22 mouse cellular contexts compared by ENCODE assay signal in the genomic region with DNA sequence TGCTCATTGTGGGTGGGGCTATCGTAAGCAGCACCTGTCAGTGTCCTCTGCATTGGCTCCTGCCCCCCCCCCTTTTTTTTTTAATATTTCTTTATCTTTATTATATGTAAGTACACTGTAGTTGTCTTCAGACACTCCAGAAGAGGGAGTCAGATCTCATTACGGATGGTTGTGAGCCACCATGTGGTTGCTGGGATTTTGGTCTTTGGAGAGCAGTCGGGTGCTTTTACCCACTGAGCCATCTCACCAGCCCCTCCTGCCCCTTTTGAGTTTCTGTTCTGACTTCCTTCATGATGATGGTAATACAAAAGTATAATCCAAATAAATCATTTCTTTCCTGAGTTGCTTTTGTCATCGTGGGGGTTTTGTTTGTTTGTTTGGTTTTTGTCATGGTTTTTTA. TPM values are rescaled to one million over a fixed set of nuclear protein-coding genes. Genes with fewer than 3 reads are reported as not detected.
DNase-seq lines count a peak whose midpoint lies in the region; TF ChIP-seq lines count a peak whose summit lies in the region.
"Had no signal": no experiment of that assay in that cellular context is flagged by ENCODE, and none has a peak within 500 bp of the region (broad histone marks: within the 10 kb centered on the region; RNA-seq: fewer than 3 reads in every experiment).

No protein-coding gene starts in this region.

- TF ChIP-seq CTCF in thymus, adult 2 months (IDR thresholded peaks at IDR 0.05; ENCODE audit: borderline replicate concordance, control insufficient read depth, extremely low read depth, insufficient read depth, low read length, poor library complexity), result no peak

- no peak for TF ChIP-seq POLR2A in thymus, adult 2 months (IDR thresholded peaks at IDR 0.05; ENCODE audit: control insufficient read depth, extremely low read depth, insufficient read depth, low read length, poor library complexity)

- no peaks in the 10 kb centered on the region for H3K27me3 ChIP-seq in thymus, adult 2 months (ENCODE audit: control insufficient read depth, insufficient read depth, low read length)
- H3K27me3 ChIP-seq: CH12.LX; embryonic facial prominence, embryonic 12.5 days; forebrain, embryonic 13.5 days; forebrain, embryonic 15.5 days; Patski had no signal

- peaks cover 11% of the 10 kb centered on the region for H3K4me1 ChIP-seq in thymus, adult 2 months (replicated peaks; ENCODE audit: control insufficient read depth, insufficient read depth, low read length)
- H3K4me1 ChIP-seq: embryonic facial prominence, embryonic 10.5 days; embryonic facial prominence, embryonic 12.5 days; forebrain, embryonic 13.5 days; forebrain, embryonic 15.5 days had no signal

- H3K27ac ChIP-seq in thymus, adult 2 months (ENCODE audit: control insufficient read depth, insufficient read depth, low read length), result peak overlapping the region; percentile 83
- H3K27ac ChIP-seq: embryonic facial prominence, embryonic 10.5 days; embryonic facial prominence, embryonic 12.5 days; forebrain, embryonic 13.5 days; forebrain, embryonic 15.5 days had no signal

- peak; percentile 41 for DNase-seq in thymus, adult 2 months
- DNase-seq in thymus, postnatal 10 days (ENCODE audit: low spot score in 2 of 2), result no peak
- peak; percentile 52 for DNase-seq in thymus, postnatal 25 days
- peak; percentile 46 for DNase-seq in thymus, postnatal 4 days
- DNase-seq in ovary, postnatal 14 days (ENCODE audit: low spot score), result no peak
- DNase-seq: adrenal gland, adult 8-10 months; adrenal gland, postnatal 14 days; adrenal gland, postnatal 36 days; B cell, adult 2 months; cerebellum, adult 11-12 months; cerebellum, adult 2 months; cerebellum, adult 9-10 months; cerebellum, postnatal 10 days; cerebellum, postnatal 25 days had no signal

- no peak overlapping the region for H3K4me3 ChIP-seq in thymus, adult 2 months (ENCODE audit: control insufficient read depth, insufficient read depth, low read length)
- H3K4me3 ChIP-seq: embryonic facial prominence, embryonic 10.5 days; embryonic facial prominence, embryonic 12.5 days; forebrain, embryonic 13.5 days; forebrain, embryonic 15.5 days had no signal

- WGBS in thymus, adult 2 months, result 57% methylated on average over 4 of the region's 4 CpGs

- H3K36me3 ChIP-seq in thymus, adult 2 months (ENCODE audit: control insufficient read depth, insufficient read depth, low read length), result peaks cover 71% of the 10 kb centered on the region

RNA-seq across cellular contexts. Expression of gene Esrp2, which starts 34.5 kb away (rescaled TPM):
- 24.5 and 29.9 TPM in 2 replicates for polyA plus RNA-seq in thymus, adult 2 months (2012; rRNA removed)
- polyA plus RNA-seq: CD4-positive, CD25-positive, alpha-beta regulatory T cell, adult 4 months; G1E had no signal

RNA-seq across cellular contexts. Expression of gene Nfatc3, which starts 43.7 kb away (rescaled TPM):
- polyA plus RNA-seq in thymus, adult 2 months (2012; rRNA removed), result 161 and 186 TPM in 2 replicates

RNA-seq across cellular contexts. Expression of gene Pla2g15, which starts 47.9 kb away (rescaled TPM):
- polyA plus RNA-seq in thymus, adult 2 months (2012; rRNA removed), result 17.4 and 18.2 TPM in 2 replicates

Comparison
In these comparisons a context has a peak if more than half of its experiments do, and no peak if none do; other contexts are left out.
1. DNase-seq: peak in thymus, adult 2 months (single experiment), thymus, postnatal 25 days (single experiment) and thymus, postnatal 4 days (single experiment); none in thymus, postnatal 10 days (0 of 2) and ovary, postnatal 14 days (single experiment).